Mouse (Mus musculus): ENCODE measurements around the gene Gper1.

Gper1 gene

GRCm38 (mm10) chr5:139423026-139423865 is at the start of gene Gper1:
TSS of gene Gper1 (plus strand) at chr5:139423151.
- DNase-seq (ENCODE audit: inconsistent ontology term): peak; percentile 84

DNA sequence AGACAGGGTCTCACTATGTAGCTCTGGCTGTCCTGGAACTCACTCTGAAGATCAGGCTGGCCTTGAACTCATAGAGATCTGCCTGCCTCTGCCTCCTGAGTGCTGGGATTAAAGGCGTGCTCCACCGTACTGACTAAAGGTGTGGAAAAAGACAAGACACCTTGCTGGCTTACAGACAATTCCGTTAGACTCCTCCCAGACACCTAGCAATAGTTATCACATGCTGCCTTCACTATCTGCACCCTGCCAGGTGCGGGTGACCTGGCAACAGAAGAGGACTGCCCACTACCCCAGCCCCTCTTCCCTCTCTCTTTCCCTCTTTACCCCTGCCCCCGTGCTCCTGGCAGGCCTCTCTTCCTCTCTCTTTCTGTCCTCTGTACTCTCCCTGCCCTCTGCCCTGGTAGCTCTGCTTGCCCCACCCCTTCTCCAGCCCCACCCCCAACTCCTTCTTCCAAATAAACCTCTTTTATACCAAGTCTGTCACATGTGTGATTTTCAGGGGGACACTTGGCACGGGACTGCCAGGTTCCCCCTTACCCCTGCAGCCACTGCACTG is 49.0 kb upstream of the Gper1 start:
- DNase-seq (ENCODE audit: inconsistent ontology term): no peak

DNA sequence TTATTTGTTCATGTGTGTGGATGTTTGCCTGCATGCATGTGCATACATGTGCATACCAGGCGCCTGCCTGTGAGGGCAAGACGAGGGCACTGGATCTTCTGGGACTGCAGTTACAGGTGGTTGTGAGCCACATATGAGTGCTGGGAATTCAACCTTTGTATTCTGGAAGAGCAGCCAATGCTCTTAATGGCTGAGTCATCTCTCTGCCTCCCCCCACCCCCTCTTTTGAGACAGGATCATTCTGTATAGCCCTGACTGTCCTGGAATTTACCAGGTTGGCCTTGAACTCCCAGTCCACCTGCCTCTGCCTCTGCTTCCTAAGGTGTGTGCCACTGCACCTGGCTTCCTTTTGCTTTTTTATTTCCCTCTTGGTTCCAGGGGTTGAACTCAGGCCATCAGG is 48.1 kb upstream of the Gper1 start:
- DNase-seq (ENCODE audit: inconsistent ontology term): no peak

DNA sequence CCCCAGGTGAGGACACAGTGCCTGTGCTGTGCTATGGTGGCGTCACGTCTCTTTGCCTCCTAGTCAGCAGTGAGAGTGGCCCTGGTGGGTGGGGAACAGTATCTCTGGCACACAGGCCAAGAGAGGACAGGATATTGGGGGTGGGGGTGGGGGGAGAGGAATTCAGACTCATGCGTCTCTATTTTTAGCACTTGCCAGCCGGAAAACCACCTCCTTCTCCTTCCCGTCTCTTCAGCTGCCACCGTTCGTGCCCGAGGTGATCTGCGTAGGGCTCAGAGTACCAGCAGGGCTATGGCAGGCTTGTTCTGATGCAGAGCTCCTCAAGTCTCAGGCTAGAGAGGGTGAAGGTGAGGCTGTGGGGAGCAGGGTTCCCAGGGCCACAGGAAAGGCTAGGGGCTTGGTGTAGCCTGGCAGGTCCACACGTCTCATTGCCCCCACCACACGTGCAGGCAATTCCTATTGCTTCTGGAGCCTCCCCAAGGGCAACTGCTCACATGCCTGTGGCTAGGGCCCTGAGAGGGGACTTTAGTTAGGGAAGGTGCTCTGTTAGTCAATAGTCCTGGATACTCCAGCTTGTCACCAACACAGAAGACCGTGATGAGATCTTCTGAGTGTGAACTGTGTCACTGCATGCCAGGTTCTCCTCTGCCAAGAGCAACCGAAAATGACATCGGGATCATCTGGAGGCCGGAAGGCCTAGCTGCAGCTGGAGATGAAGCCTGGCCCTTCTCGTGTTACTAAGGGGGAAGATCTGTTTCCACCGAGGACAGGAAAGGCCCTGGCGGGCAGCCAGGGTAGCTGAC is 45.3 kb upstream of the Gper1 start, which contains the start of gene Gpr146:
Gpr146 (plus strand) TSS at position 230 of the 803 bp plus-strand sequence.
- peak; percentile 63 for DNase-seq (ENCODE audit: inconsistent ontology term)

- no peak for DNase-seq (ENCODE audit: inconsistent ontology term)
Observed at GRCm38 (mm10) chr5:139378271-139378556, 44.7 kb upstream of the Gper1 start.

DNA sequence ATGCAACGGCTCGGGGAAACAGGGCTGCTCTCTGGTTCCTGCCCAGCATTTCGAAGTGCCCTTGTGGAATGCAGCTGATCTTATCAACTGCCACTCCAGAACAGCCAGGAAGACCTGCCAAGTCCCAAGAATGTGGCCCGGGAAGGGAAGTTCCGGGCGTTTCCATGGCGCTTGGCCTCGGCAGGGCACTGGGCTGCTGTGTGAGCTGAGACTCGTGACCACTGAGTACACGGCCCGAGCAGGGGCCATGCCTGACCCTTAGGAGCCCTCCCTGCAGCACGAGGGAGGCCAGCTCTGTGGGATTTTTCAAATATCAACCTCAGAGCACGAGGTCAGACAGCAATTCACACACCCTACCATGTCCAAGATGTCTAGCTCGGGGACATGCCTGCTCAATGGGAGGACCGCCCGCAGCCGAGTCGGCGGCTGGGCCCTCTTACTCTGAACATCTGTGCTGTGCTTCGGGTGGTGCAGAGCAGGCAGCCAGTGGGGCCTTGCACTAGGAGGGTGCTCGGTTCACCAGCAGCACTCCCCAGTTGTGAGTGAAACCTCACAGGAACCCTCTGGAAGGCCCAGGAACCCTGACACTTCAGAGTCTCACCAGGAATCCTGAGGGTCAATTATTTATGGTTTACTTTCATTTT is 43.8 kb upstream of the Gper1 start:
- peak; percentile 95 for DNase-seq (ENCODE audit: inconsistent ontology term)

DNA sequence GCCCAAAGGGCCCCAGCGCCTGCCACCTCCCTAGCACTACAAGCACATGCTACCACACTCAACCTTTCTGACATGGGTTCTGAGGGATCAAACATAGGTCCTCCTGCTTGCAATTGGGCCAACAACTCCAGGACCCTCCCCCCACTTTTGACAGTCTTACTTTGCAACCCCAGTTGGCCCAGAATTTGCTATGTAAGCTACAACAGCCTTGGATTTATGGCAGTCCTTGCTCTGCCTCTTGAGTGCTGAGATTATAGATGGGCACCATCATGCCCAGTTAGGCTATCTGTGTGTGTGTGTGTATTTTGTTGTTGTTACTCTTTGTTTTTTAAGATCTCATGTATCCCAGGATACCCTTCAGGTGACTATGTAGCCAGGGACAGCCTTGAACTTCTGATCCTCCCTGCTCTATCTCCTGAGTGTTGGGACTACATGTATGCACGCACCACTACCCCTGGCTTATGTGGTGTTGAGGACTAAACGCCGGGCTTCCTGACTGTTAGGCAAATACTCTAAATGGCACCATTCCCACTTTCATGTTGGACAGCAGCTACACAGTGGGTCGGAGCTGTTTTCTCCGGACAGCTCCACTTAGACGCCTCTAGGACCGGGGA is 43.1 kb upstream of the Gper1 start:
- no peak for DNase-seq (ENCODE audit: inconsistent ontology term)

DNA sequence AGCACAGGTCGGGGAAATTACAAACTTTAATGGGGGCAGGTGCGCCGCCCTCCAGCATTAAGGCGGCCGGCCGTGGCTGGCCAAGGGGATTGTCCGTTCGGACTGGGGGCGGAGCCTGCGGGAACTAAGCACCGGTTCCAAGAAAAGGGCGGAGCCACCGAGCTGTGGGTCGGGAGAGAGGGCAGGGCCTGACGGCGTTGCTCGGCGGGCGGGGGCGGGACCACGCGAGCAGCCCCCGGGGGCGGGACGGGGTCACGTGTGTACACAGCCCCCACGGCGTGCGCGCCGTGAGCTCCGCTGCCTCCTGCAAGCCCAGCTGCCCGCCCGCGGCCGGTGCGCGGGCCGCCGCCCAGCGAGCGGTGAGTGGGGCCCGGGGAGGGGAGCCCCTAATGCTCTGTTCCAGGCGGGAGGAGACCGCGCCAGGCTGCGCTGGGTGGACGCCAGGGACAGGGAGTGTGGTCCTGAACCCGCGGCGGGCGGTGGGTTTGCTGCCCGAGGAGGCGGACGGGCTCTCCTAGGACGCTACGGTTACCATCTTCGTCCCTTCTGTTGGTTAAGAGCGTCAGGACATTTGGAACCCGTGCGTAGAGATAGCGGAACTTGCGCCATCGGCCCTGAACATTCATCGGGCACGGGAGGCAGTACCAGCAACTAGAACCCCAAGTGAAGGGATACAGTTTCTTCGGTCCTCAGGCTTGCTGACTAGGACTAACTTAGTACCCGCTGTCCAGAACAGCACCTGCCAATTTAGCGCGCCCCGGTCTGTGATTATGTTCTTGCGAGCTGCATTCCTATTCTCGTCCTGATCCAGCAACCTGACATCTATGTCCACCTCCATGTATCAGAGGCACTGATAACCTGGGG is 42.3 kb upstream of the Gper1 start:
- peak; percentile 96 for DNase-seq (ENCODE audit: inconsistent ontology term)

DNA sequence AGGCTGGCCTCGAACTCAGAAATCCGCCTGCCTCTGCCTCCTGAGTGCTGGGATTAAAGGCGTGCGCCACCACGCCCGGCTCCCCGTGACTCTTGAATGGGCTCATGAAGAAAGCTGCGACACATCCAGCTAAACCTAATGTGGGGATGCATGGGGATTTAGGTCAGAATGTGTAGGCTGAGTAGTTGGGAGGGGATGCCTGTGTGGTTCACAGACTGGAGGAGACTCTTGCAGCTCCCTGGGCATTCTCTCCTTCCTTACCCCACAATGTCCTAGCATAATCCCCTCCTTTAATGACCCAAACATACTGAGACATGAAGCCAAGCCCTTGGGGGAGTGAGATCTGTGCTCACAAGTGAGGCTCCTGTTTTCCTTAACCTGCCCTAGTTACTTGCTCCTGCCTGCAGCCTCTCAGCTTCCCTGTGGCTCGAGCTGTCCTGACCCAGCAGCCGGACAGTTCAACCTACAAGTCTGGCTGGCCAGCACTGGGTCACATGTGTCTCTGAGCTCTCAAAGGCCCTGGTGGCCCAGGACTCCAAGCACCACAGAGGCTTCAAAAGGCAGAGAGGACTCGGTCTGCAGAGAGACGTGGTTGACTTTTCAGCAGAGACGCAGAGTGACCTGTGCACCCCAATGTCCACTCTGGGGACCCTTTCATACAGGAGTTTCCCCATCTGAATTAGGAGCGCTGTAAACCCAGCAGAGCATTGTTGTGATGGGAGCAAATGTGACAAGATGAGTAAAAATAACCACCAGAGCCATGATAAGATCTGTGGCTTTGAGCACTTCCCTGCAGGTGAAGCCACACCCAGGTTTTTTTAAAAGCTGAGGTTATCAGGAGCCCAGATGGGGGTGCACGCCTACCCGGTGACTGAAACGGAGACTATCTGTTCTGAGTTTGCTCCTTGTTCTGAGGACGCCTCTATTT is 41.1 kb upstream of the Gper1 start:
- DNase-seq (ENCODE audit: inconsistent ontology term): no peak

- no peak for DNase-seq (ENCODE audit: inconsistent ontology term)
Observed at GRCm38 (mm10) chr5:139382760-139383159, 40.2 kb upstream of the Gper1 start.

GRCm38 (mm10) chr5:139383234-139383633 is 39.7 kb upstream of the Gper1 start:
- no peak for DNase-seq (ENCODE audit: inconsistent ontology term)

DNA sequence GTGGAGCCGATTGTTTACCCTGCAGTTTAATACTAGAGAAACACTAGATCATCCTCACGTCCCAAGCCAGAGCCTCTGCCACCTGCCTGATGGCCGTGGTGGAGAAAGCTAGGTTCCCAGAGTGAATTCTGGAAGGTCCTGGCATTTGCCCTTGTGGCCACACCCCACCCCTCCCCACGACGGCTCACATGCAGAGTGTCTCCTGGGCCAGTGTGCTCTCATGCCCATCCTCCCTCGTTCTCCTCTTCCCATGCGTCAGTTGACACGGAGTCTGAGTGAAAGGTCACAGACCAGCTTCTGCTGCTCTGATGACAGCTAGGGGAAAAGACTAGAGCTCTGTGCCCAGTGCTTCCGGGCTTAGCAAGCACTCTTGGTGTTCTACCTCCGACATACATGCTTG is 38.4 kb upstream of the Gper1 start:
- no peak for DNase-seq (ENCODE audit: inconsistent ontology term)

GRCm38 (mm10) chr5:139386047-139386446 is 36.9 kb upstream of the Gper1 start:
- no peak for DNase-seq (ENCODE audit: inconsistent ontology term)

DNA sequence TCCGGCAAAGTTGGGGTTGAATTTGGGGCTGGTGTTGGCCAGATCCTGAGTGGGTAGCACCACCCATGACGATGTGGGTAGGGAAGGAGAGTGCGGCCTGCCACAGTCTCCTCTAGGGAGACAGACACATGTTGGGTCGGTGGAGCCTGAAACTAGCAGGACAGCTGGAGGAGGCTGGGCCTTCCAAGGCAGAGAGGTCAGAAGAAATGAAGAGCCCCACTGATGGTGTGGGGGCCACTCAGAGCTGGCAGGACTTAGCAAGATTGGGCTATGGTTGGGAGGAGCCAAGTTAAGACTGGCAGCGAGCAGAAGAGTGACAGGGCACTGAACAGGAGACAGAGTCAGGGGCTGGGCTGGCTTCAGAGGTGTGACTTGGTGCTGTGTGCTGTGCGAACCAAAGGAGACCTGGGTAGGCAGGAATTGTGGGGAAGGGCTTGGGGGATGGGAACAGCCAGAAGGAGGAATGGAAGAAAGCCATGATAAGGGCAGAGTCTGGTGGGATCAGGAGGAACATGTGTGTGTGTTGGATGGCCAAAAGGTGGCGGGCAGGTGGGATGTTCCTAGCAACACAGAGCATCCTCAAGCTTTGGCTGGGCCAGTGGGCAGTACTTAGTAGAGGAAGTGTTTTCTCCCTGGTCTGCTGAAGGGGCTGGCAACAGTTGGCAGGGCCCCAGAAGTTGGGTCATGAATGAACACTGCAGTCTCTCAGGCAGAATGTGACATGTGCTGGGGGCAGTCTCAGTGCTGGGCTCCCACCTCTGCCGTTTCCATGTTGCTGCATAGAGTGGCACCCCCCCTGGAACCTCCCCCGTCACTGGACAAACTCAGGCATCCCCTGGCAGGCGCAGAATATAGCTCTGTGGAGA is 35.4 kb upstream of the Gper1 start:
- no peak for DNase-seq (ENCODE audit: inconsistent ontology term)

DNA sequence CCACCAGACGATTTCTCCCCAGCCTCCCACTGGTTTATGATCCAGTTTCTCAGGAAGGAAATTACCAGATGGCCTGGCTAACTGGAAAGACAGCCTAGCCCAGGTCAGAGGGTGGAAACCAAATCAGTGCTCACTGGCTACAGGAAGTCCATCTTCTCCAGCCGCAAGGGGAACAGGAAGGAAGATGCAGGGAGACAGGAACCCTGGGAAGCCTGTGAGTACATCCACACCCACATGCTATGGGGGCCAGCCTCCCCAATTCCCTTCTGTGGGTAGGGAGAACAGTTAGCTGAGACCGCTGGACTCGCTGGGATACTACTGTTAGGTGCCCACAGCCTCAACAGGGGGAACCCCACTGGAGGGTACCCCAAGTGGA is 34.8 kb upstream of the Gper1 start:
- DNase-seq (ENCODE audit: inconsistent ontology term): no peak

DNA sequence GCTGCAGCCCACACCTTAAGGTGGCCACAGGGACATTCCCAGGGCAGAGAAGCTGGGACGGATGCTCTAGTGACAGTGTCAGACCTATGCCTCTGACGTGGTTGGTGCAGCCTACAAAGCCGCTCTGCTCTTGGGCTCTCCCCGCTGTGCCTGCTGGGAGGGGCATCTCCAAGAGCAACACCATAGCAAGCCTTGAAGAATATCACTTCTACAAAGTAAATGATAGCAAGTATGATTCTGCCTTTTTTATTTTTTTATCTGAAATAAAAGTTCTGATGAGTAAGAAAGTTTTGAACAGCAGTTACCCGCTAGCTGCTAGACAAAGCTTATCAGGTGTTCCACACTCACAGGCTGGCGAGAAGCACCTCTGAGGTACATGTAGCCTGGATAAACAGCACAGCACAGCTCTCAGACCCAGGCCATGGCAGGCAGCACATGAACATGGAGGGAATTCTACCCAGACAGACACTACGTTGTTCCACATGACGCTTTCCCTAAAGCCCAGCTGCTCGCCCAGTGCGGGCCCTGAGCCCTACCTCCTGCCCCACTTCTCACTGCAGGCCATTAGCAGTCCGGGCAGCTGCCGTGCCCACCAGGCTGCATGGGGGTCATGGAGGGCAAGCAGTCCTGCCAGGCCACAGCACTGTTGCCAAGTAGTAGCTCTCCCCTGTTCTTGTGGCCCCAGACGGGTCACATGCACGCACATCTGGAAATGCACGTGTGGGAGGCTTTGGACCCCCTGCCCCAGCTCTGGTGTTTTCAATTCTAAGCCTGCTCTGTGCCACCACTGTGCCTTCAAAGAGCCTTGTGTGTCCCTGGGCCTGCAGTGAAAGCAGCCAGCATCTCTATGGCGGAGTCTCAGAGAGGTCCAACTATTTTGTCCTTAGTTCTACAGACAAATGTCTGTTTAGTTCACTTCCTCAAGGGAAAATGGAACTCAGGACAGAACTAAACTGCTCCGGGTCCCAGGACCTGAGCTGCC is 34.0 kb upstream of the Gper1 start:
- peak; percentile 62 for DNase-seq (ENCODE audit: inconsistent ontology term)

DNA sequence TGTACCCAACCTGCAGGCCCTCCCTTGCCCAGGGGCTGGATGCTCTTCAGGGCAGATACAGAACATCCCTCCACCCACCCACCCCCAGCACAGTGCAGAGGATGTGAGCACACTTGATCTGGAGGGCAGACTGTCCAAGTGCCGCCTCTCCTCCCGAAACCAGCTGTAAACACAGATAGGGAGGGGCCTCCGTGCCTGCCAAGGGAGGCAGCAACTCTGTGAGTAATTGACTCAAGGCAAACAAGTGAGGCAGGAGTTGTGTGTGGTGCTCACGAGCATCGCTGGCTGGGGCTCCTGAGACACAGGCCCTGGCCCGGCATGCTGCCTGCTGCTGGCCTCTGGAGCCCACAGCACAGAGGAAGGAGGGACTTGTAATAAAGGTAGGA is 33.3 kb upstream of the Gper1 start:
- DNase-seq (ENCODE audit: inconsistent ontology term): peak; percentile 82

Data from Muller cell, postnatal 12 days (primary cell).